Mouse (Mus musculus) yolk sac, embryonic 10.5 days (tissue): Measurements from ENCODE around the gene Alas2.

Source experiments
- DNase-seq: peaks from one replicate; pipeline ENCODE4 v3.0.0-alpha.2; 2017; ENCODE audit warnings: low spot score

The Alas2 gene

GRCm38 (mm10) chrX:150547239-150547638, at the start of gene Alas2:
Gene Alas2 (plus strand): TSS chrX:150547375.
- DNase-seq: no peak

- no peak for DNase-seq
Observed at GRCm38 (mm10) chrX:150508696-150509095, 38.5 kb upstream of the Alas2 start.

GRCm38 (mm10) chrX:150510631-150511030, 36.5 kb upstream of the Alas2 start:
- no peak for DNase-seq

- no peak for DNase-seq
Observed at GRCm38 (mm10) chrX:150511274-150511673, 35.9 kb upstream of the Alas2 start.

- no peak for DNase-seq
Observed at GRCm38 (mm10) chrX:150514127-150514526, 33.0 kb upstream of the Alas2 start.

GRCm38 (mm10) chrX:150516015-150516414, 31.2 kb upstream of the Alas2 start:
- DNase-seq: no peak

- DNase-seq: no peak
Observed at GRCm38 (mm10) chrX:150516477-150516876, 30.7 kb upstream of the Alas2 start.

- no peak for DNase-seq
Observed at GRCm38 (mm10) chrX:150540111-150540510, 7.1 kb upstream of the Alas2 start.

- no peak for DNase-seq
Observed at GRCm38 (mm10) chrX:150541684-150542083, 5.5 kb upstream of the Alas2 start.

GRCm38 (mm10) chrX:150549639-150550038, 2.5 kb downstream of the Alas2 start:
- no peak for DNase-seq

GRCm38 (mm10) chrX:150551986-150552385, 4.8 kb downstream of the Alas2 start:
- no peak for DNase-seq

GRCm38 (mm10) chrX:150554032-150554431, 6.9 kb downstream of the Alas2 start:
- no peak for DNase-seq

- DNase-seq: no peak
Observed at GRCm38 (mm10) chrX:150564644-150565357, 17.6 kb downstream of the Alas2 start.

GRCm38 (mm10) chrX:150581921-150582320, 34.7 kb downstream of the Alas2 start:
- no peak for DNase-seq

GRCm38 (mm10) chrX:150585116-150585515, 37.9 kb downstream of the Alas2 start:
- peak; percentile 60 for DNase-seq

GRCm38 (mm10) chrX:150588023-150588764, 41.0 kb downstream of the Alas2 start, which contains the start of gene Pfkfb1:
Gene Pfkfb1 (plus strand): TSS chrX:150588229.
- peak; percentile 87 for DNase-seq

- DNase-seq: no peak
Observed at GRCm38 (mm10) chrX:150589696-150590095, 42.5 kb downstream of the Alas2 start, which contains the start of gene Apex2. Gene Apex2 (minus strand): TSS chrX:150589868.

GRCm38 (mm10) chrX:150593266-150594035, 46.3 kb downstream of the Alas2 start:
- DNase-seq: no peak

GRCm38 (mm10) chrX:150594176-150594575, 47.0 kb downstream of the Alas2 start:
- DNase-seq: no peak

- DNase-seq: no peak
Observed at GRCm38 (mm10) chrX:150595016-150595760, 48.0 kb downstream of the Alas2 start.

GRCm38 (mm10) chrX:150598882-150599281, 51.7 kb downstream of the Alas2 start:
- DNase-seq: no peak
